Mouse (Mus musculus): ENCODE measurements around the gene Hcrtr1.

GRCm38 (mm10) chr4:130125935-130126334, 13.2 kb downstream of the Hcrtr1 start:
- TF ChIP-seq CTCF (IDR thresholded peaks at IDR 0.05; ENCODE audit: insufficient read depth, low read length) (no peak), POLR2A (IDR thresholded peaks at IDR 0.05; ENCODE audit: borderline replicate concordance, extremely low read depth, low read depth, low read length) (no peak)

All from lung, adult 2 months (tissue).